Mouse (Mus musculus) forebrain, embryonic 13.5 days (tissue): ENCODE measurements around the gene Wnt9b. TPM values are rescaled to one million over a fixed set of nuclear protein-coding genes. Genes with fewer than 3 reads are reported as not detected.

Source experiments
- ATAC-seq: fragments of 200-750 bp; cut with Nextera tagmentation; 2 replicates; pipeline ENCODE4 v1.8.0; 2017
- H3K27ac ChIP-seq: fragments of 300-500 bp; sonication (generic); 2 replicates; pipeline ENCODE4 v1.5.1; 2015; ENCODE audit warnings: inconsistent platforms, mild to moderate bottlenecking, moderate library complexity
- H3K27me3 ChIP-seq: fragments of 300-500 bp; sonication (generic); 2 replicates; pipeline ENCODE4 v1.6.1; 2015; ENCODE audit warnings: mild to moderate bottlenecking, inconsistent platforms
- H3K36me3 ChIP-seq: fragments of 300-500 bp; sonication (generic); 2 replicates; pipeline ENCODE4 v1.6.1; 2015; ENCODE audit warnings: mild to moderate bottlenecking, inconsistent platforms; ENCODE audit not compliant: poor library complexity, severe bottlenecking
- H3K4me1 ChIP-seq: fragments of 300-500 bp; sonication (generic); 2 replicates; pipeline ENCODE4 v1.6.1; 2015; ENCODE audit warnings: inconsistent platforms
- H3K4me2 ChIP-seq: fragments of 300-500 bp; sonication (generic); 2 replicates; pipeline ENCODE4 v1.6.1; 2015; ENCODE audit warnings: inconsistent platforms, mild to moderate bottlenecking, moderate library complexity
- H3K4me3 ChIP-seq: fragments of 300-500 bp; sonication (generic); 2 replicates; pipeline ENCODE4 v1.5.1; 2015; ENCODE audit warnings: mild to moderate bottlenecking, inconsistent platforms
- H3K9ac ChIP-seq: fragments of 300-500 bp; sonication (generic); 2 replicates; pipeline ENCODE4 v1.6.1; 2015; ENCODE audit warnings: mild to moderate bottlenecking, inconsistent platforms
- H3K9me3 ChIP-seq: fragments of 300-500 bp; sonication (generic); replicated peaks from 2 replicates; pipeline ENCODE4 v1.6.1; 2016; ENCODE audit warnings: inconsistent platforms
- WGBS: fragments of 180-500 bp; shearing (Covaris S2); methylation state at CpG from one replicate; pipeline ENCODE4 v1.1.7; 2015; 5-methylcytosine and 5-hydroxymethylcytosine counted together
- polyA plus RNA-seq: library from polyadenylated mRNA; unstranded; fragments of >200 nt; fragmentation: Nextera tagmentation; extraction: Ambion mirVana; gene quantifications from 2 replicates; pipeline ENCODE4 v1.2.1, GENCODE M21; 2015

Gene Wnt9b
- 0.10 and 0.14 TPM in 2 replicates for polyA plus RNA-seq

- peaks cover 86% of the 10 kb centered on the region for H3K27me3 ChIP-seq
- no peaks in the 10 kb centered on the region for H3K36me3 ChIP-seq
- H3K4me2 ChIP-seq = peak within 1 kb of the TSS; percentile 79
- peak within 1 kb of the TSS; percentile 55 for H3K9ac ChIP-seq
- peaks cover 13% of the 10 kb centered on the region for H3K4me1 ChIP-seq
- ATAC-seq = peak; percentile 48; the same call in 1 of the 2 replicates
- no peak within 1 kb of the TSS for H3K27ac ChIP-seq
- under 1% methylated on average over 59 of the region's 68 CpGs for WGBS
- H3K9me3 ChIP-seq = no peaks in the 10 kb centered on the region
- H3K4me3 ChIP-seq = peak within 1 kb of the TSS; percentile 44
Observed at GRCm38 (mm10) chr11:103749306-103750089, at the start of gene Wnt9b. Gene Wnt9b, minus strand, starts transcription at chr11:103749821.

- peaks cover 27% of the 10 kb centered on the region for H3K27me3 ChIP-seq
- H3K36me3 ChIP-seq = no peaks in the 10 kb centered on the region
- 70% methylated on average over 5 of the region's 5 CpGs for WGBS
- H3K4me2 ChIP-seq = no peak overlapping the region
- H3K4me3 ChIP-seq = no peak overlapping the region
- H3K27ac ChIP-seq = no peak overlapping the region
- no peak for ATAC-seq
- no peak overlapping the region for H3K9ac ChIP-seq
- no peaks in the 10 kb centered on the region for H3K4me1 ChIP-seq
- no peaks in the 10 kb centered on the region for H3K9me3 ChIP-seq
Observed at GRCm38 (mm10) chr11:103789951-103790350, 40.3 kb upstream of the Wnt9b start.

- Histone ChIP-seq H3K4me2 (no peak overlapping the region), H3K36me3 (no peaks in the 10 kb centered on the region), H3K9ac (no peak overlapping the region), H3K4me1 (no peaks in the 10 kb centered on the region), H3K27me3 (peaks cover 39% of the 10 kb centered on the region), H3K4me3 (no peak overlapping the region), H3K9me3 (no peaks in the 10 kb centered on the region), H3K27ac (no peak overlapping the region)
- ATAC-seq = no peak
- WGBS = 68% methylated on average over 9 of the region's 9 CpGs
Observed at GRCm38 (mm10) chr11:103780152-103780551, 30.5 kb upstream of the Wnt9b start.

- H3K4me2 ChIP-seq = peak overlapping the region; percentile 66
- H3K36me3 ChIP-seq = no peaks in the 10 kb centered on the region
- H3K4me3 ChIP-seq = peak overlapping the region; percentile 42
- no peaks in the 10 kb centered on the region for H3K9me3 ChIP-seq
- peaks cover 88% of the 10 kb centered on the region for H3K27me3 ChIP-seq
- peak overlapping the region; percentile 43; the same call in 1 of the 2 replicates for H3K9ac ChIP-seq
- no peak overlapping the region for H3K27ac ChIP-seq
- H3K4me1 ChIP-seq = peaks cover 36% of the 10 kb centered on the region
- 1% methylated on average over 19 of the region's 19 CpGs for WGBS
- no peak for ATAC-seq
Observed at GRCm38 (mm10) chr11:103774228-103774530, 24.6 kb upstream of the Wnt9b start.

- H3K27ac ChIP-seq = no peak within 1 kb of the TSS
- WGBS = under 1% methylated on average over 60 of the region's 60 CpGs
- peaks cover 94% of the 10 kb centered on the region for H3K27me3 ChIP-seq
- peaks cover 36% of the 10 kb centered on the region for H3K4me1 ChIP-seq
- ATAC-seq = peak; percentile 79; the same call in 1 of the 2 replicates
- H3K9ac ChIP-seq = peak within 1 kb of the TSS; percentile 53
- peak within 1 kb of the TSS; percentile 66 for H3K4me2 ChIP-seq
- H3K9me3 ChIP-seq = no peaks in the 10 kb centered on the region
- peak within 1 kb of the TSS; percentile 42 for H3K4me3 ChIP-seq
- no peaks in the 10 kb centered on the region for H3K36me3 ChIP-seq
Observed at GRCm38 (mm10) chr11:103773387-103774227, 24.0 kb upstream of the Wnt9b start, which contains the start of gene Wnt3. Gene Wnt3, plus strand, starts transcription at chr11:103774150.

- Histone ChIP-seq H3K4me1 (peaks cover 36% of the 10 kb centered on the region), H3K27ac (no peak overlapping the region)
Observed at GRCm38 (mm10) chr11:103772505-103773386, 23.1 kb upstream of the Wnt9b start.

GRCm38 (mm10) chr11:103771160-103771817 lies 21.7 kb upstream of the Wnt9b start:
- H3K27me3 ChIP-seq = peaks cover 100% of the 10 kb centered on the region
- no peaks in the 10 kb centered on the region for H3K36me3 ChIP-seq
- no peak for ATAC-seq
- peak overlapping the region; percentile 6; the same call in 1 of the 2 replicates for H3K4me3 ChIP-seq
- H3K27ac ChIP-seq = no peak overlapping the region
- 0 out of 2 replicates have a peak overlapping the region, but pooled peaks have one; percentile 16 for H3K9ac ChIP-seq
- no peaks in the 10 kb centered on the region for H3K9me3 ChIP-seq
- peak overlapping the region; percentile 16; the same call in 1 of the 2 replicates for H3K4me2 ChIP-seq
- H3K4me1 ChIP-seq = peaks cover 36% of the 10 kb centered on the region
- 2% methylated on average over 19 of the region's 19 CpGs for WGBS

More at GRCm38 (mm10) chr11:103772505-103773386, 23.1 kb upstream of the Wnt9b start:
- no peak for ATAC-seq
- no peaks in the 10 kb centered on the region for H3K9me3 ChIP-seq
- H3K27me3 ChIP-seq = peaks cover 100% of the 10 kb centered on the region
- H3K9ac ChIP-seq = no peak overlapping the region; the same call in 1 of the 2 replicates
- peak overlapping the region; percentile 42 for H3K4me3 ChIP-seq
- H3K36me3 ChIP-seq = no peaks in the 10 kb centered on the region
- peak overlapping the region; percentile 66 for H3K4me2 ChIP-seq
- WGBS = under 1% methylated on average over 23 of the region's 23 CpGs

GRCm38 (mm10) chr11:103765556-103766011 lies 16.0 kb upstream of the Wnt9b start:
- WGBS = 1% methylated on average over 6 of the region's 6 CpGs
- Histone ChIP-seq H3K36me3 (no peaks in the 10 kb centered on the region), H3K9me3 (no peaks in the 10 kb centered on the region), H3K4me1 (peaks cover 16% of the 10 kb centered on the region), H3K27ac (no peak overlapping the region), H3K9ac (no peak overlapping the region), H3K4me3 (no peak overlapping the region), H3K27me3 (peaks cover 80% of the 10 kb centered on the region), H3K4me2 (no peak overlapping the region)
- ATAC-seq = peak; percentile 57; the same call in 1 of the 2 replicates

- no peak for ATAC-seq
- WGBS = 32% methylated on average over 6 of the region's 6 CpGs
Observed at GRCm38 (mm10) chr11:103764601-103765000, 15.0 kb upstream of the Wnt9b start.

GRCm38 (mm10) chr11:103763410-103764163 lies 14.0 kb upstream of the Wnt9b start:
- H3K4me1 ChIP-seq = peaks cover 16% of the 10 kb centered on the region
- no peak overlapping the region for H3K9ac ChIP-seq
- H3K27ac ChIP-seq = no peak overlapping the region; the same call in 1 of the 2 replicates
- ATAC-seq = peak; percentile 51; the same call in 1 of the 2 replicates
- no peak overlapping the region for H3K4me2 ChIP-seq
- no peaks in the 10 kb centered on the region for H3K36me3 ChIP-seq
- WGBS = 35% methylated on average over 10 of the region's 10 CpGs
- H3K9me3 ChIP-seq = no peaks in the 10 kb centered on the region
- H3K27me3 ChIP-seq = peaks cover 79% of the 10 kb centered on the region
- no peak overlapping the region for H3K4me3 ChIP-seq

More at GRCm38 (mm10) chr11:103764601-103765000, 15.0 kb upstream of the Wnt9b start:
- Histone ChIP-seq H3K27me3 (peaks cover 79% of the 10 kb centered on the region), H3K27ac (no peak overlapping the region; the same call in 1 of the 2 replicates), H3K4me2 (no peak overlapping the region), H3K4me3 (no peak overlapping the region), H3K4me1 (peaks cover 16% of the 10 kb centered on the region), H3K36me3 (no peaks in the 10 kb centered on the region), H3K9me3 (no peaks in the 10 kb centered on the region), H3K9ac (no peak overlapping the region)
